Mouse (Mus musculus) lung, adult 2 months (tissue): ENCODE measurements around the gene Gdi2. TPM values are rescaled to one million over a fixed set of nuclear protein-coding genes. Genes with fewer than 3 reads are reported as not detected.

Experiments used
- DNase-seq: peaks from one replicate; pipeline ENCODE4 v3.0.0; 2022
- H3K4me1 ChIP-seq: fragments of 200-500 bp; 2 replicates; pipeline ENCODE4 v1.6.1; 2011; ENCODE audit warnings: low read length; ENCODE audit not compliant: control insufficient read depth, insufficient read depth
- H3K4me3 ChIP-seq: fragments of 200-500 bp; replicated peaks from 2 replicates; pipeline ENCODE3; 2011; ENCODE audit warnings: low read depth, mild to moderate bottlenecking, control low read depth, low read length; ENCODE audit errors: extremely low read depth
- CTCF ChIP-seq: fragments of 200-500 bp; IDR thresholded peaks from 2 replicates; pipeline ENCODE4 v1.5.1; 2011; ENCODE audit warnings: mild to moderate bottlenecking, low read length, control low read depth; ENCODE audit not compliant: insufficient read depth
- POLR2A ChIP-seq: fragments of 200-500 bp; IDR thresholded peaks from 2 replicates; pipeline ENCODE4 v1.6.1; 2011; ENCODE audit warnings: low read depth, mild to moderate bottlenecking, control low read depth, low read length, borderline replicate concordance; ENCODE audit errors: extremely low read depth
- WGBS: fragments of 180-500 bp; shearing (Covaris S2); methylation state at CpG from one replicate; pipeline ENCODE4 v1.1.7; 2018; 5-methylcytosine and 5-hydroxymethylcytosine counted together
- polyA plus RNA-seq: library from polyadenylated mRNA; depleted of rRNA; stranded (reverse); fragments of >200 nt; gene quantifications from 2 replicates; pipeline ENCODE4 v1.2.3, GENCODE M21; 2012; rRNA removed

The Gdi2 gene
- polyA plus RNA-seq, 1 experiment, result 119 TPM

DNA sequence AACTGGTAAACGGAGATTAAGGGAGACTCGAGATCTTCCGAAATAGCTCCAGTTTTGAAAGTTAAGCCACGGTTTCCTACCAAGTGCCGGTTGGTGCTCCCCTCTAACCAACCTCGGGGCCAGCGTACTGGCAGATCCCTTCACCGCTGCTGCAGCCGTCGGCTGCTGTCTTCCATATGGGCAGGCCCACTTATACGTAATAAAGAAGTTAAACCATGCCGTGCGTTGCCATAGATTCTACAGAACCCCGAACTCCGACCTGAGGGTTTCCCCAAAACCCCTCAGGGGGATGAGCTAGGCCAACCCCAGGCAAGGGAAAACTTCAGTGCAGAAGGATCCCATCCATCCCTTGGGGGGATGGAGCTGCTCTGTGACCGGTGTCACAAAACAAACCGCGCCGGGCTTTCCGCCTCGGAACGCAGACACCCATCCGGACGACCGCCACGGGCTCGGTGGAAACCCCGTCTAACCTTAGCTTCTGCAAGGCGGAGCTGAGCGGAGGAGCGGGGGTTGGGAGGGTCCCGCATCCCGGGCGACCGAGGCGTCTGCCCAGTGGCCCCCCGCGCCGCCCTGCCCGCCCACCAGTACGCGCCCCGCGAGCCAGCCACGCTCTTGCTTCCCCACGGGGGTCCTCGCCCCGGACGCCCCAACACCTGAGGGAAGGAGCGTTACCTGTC is 72.4 kb downstream of the Gdi2 start:
- TF ChIP-seq CTCF, result no peak
- TF ChIP-seq POLR2A, result no peak
- under 1% methylated on average over 50 of the region's 50 CpGs for WGBS
- Histone ChIP-seq H3K4me1 (no peaks in the 10 kb centered on the region), H3K4me3 (peak overlapping the region; percentile 88)
- DNase-seq, result peak; percentile 36

GRCm38 (mm10) chr13:3610795-3611438 is 73.1 kb downstream of the Gdi2 start, which contains the start of gene Fam208b:
TSS of gene Fam208b (minus strand) at chr13:3611108.
- TF ChIP-seq POLR2A, result peak; percentile 21; the same call in 1 of the 2 replicates
- TF ChIP-seq CTCF, result no peak
- peak; percentile 91 for DNase-seq
- H3K4me3 ChIP-seq, result peak within 1 kb of the TSS; percentile 88
- 1% methylated on average over 58 of the region's 58 CpGs for WGBS
- H3K4me1 ChIP-seq, result no peaks in the 10 kb centered on the region

Other genes starting within 250 kb of the Gdi2 start
- gene Fam208b, start 73.0 kb downstream of the Gdi2 start, polyA plus RNA-seq, result 2.3 and 4.3 TPM in 2 replicates
- 19.9 and 21.6 TPM in 2 replicates for gene Asb13, start 96.0 kb downstream of the Gdi2 start, polyA plus RNA-seq